12 mouse cellular contexts compared by ENCODE assay signal in the genomic region with DNA sequence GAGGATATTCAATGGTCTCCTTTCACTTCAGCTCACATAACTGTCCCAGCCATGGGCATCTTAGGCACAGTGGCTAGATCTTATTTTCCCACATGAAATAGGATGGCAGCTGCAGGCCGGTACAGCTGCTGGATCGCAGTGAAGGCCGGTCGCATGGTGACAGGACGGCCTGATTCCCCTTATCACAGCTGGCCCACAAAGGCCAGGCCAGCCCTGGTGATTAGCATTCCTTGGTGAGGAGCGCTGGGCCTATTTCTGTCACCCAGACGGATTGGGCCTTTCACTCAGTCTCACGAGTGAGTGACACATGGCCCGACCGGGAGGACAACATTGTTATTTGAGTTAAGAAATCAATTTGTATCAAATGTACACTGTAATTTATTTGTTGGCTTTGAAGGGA.
DNase-seq lines count a peak whose midpoint lies in the region; ATAC-seq lines count a peak whose summit lies in the region.
"Had no signal": no experiment of that assay in that cellular context is flagged by ENCODE, and none has a peak within 500 bp of the region (broad histone marks: within the 10 kb centered on the region; RNA-seq: fewer than 3 reads in every experiment).

No protein-coding gene starts in this region.

- no peak for DNase-seq in forebrain, embryonic 11.5 days (ENCODE audit: low spot score)
- DNase-seq in neural tube, embryonic 11.5 days (ENCODE audit: low spot score) = peak; percentile 20
- no peak for DNase-seq in neural tube, embryonic 10.5 days (ENCODE audit: extremely low spot score, low spot score)
- DNase-seq in thymus, postnatal 0 days (ENCODE audit: low spot score) = no peak
- no peak for DNase-seq in right cerebral cortex, adult 18-20 months
- DNase-seq in spleen, adult 12 weeks (ENCODE audit: low spot score) = no peak
- DNase-seq: cerebellum, adult 8-10 months; lung, postnatal 14 days had no signal

- H3K9ac ChIP-seq in forebrain, embryonic 12.5 days = no peak overlapping the region
- H3K9ac ChIP-seq in forebrain, embryonic 11.5 days (ENCODE audit: low read length) = no peak overlapping the region
- no peak overlapping the region for H3K9ac ChIP-seq in neural tube, embryonic 11.5 days (ENCODE audit: low read length)
- H3K9ac ChIP-seq in hindbrain, embryonic 13.5 days = no peak overlapping the region
- H3K9ac ChIP-seq: embryonic facial prominence, embryonic 12.5 days; liver, embryonic 12.5 days had no signal

- H3K27me3 ChIP-seq in forebrain, embryonic 12.5 days = no peaks in the 10 kb centered on the region
- no peaks in the 10 kb centered on the region for H3K27me3 ChIP-seq in forebrain, embryonic 11.5 days (ENCODE audit: control insufficient read depth, insufficient read depth, low read length)
- H3K27me3 ChIP-seq in neural tube, embryonic 11.5 days (ENCODE audit: control insufficient read depth, insufficient read depth, low read length) = no peaks in the 10 kb centered on the region
- no peaks in the 10 kb centered on the region for H3K27me3 ChIP-seq in hindbrain, embryonic 13.5 days
- H3K27me3 ChIP-seq: embryonic facial prominence, embryonic 12.5 days; liver, embryonic 12.5 days had no signal

- H3K36me3 ChIP-seq in forebrain, embryonic 12.5 days (replicated peaks) = no peaks in the 10 kb centered on the region
- H3K36me3 ChIP-seq in forebrain, embryonic 11.5 days (ENCODE audit: control insufficient read depth, insufficient read depth, low read length) = no peaks in the 10 kb centered on the region
- H3K36me3 ChIP-seq in neural tube, embryonic 11.5 days (ENCODE audit: control insufficient read depth, insufficient read depth, low read length) = no peaks in the 10 kb centered on the region
- H3K36me3 ChIP-seq in hindbrain, embryonic 13.5 days = no peaks in the 10 kb centered on the region
- H3K36me3 ChIP-seq: embryonic facial prominence, embryonic 12.5 days; liver, embryonic 12.5 days had no signal

- ATAC-seq in forebrain, embryonic 12.5 days (ENCODE audit: low FRiP score) = peak; percentile 39; the same call in 1 of the 2 replicates
- ATAC-seq in forebrain, embryonic 11.5 days (replicated peaks; ENCODE audit: low FRiP score) = no peak
- ATAC-seq in neural tube, embryonic 11.5 days (ENCODE audit: insufficient read depth, low FRiP score, low TSS enrichment) = no peak
- 0 out of 2 replicates have a peak, but pooled peaks have one; percentile 28 for ATAC-seq in hindbrain, embryonic 13.5 days (ENCODE audit: low FRiP score)
- ATAC-seq: liver, embryonic 12.5 days had no signal

- no peak overlapping the region for H3K4me2 ChIP-seq in forebrain, embryonic 12.5 days
- no peak overlapping the region for H3K4me2 ChIP-seq in forebrain, embryonic 11.5 days (ENCODE audit: low read depth, low read length, severe bottlenecking)
- no peak overlapping the region for H3K4me2 ChIP-seq in neural tube, embryonic 11.5 days (ENCODE audit: low read depth)
- no peak overlapping the region for H3K4me2 ChIP-seq in hindbrain, embryonic 13.5 days
- H3K4me2 ChIP-seq: embryonic facial prominence, embryonic 12.5 days; liver, embryonic 12.5 days had no signal

- H3K4me1 ChIP-seq in forebrain, embryonic 12.5 days = peaks cover 3% of the 10 kb centered on the region; the same call in 1 of the 2 replicates
- H3K4me1 ChIP-seq in forebrain, embryonic 11.5 days (replicated peaks; ENCODE audit: control insufficient read depth, insufficient read depth, low read length) = no peaks in the 10 kb centered on the region
- H3K4me1 ChIP-seq in neural tube, embryonic 11.5 days (ENCODE audit: control insufficient read depth, insufficient read depth, low read length) = no peaks in the 10 kb centered on the region
- H3K4me1 ChIP-seq in hindbrain, embryonic 13.5 days (replicated peaks) = peaks cover 13% of the 10 kb centered on the region; the same call in 1 of the 2 replicates
- H3K4me1 ChIP-seq: embryonic facial prominence, embryonic 12.5 days; liver, embryonic 12.5 days had no signal

- no peak overlapping the region for H3K4me3 ChIP-seq in forebrain, embryonic 12.5 days (replicated peaks)
- H3K4me3 ChIP-seq in forebrain, embryonic 11.5 days (ENCODE audit: low read depth, low read length) = no peak overlapping the region
- H3K4me3 ChIP-seq in neural tube, embryonic 11.5 days (ENCODE audit: low read depth, low read length) = no peak overlapping the region
- no peak overlapping the region for H3K4me3 ChIP-seq in hindbrain, embryonic 13.5 days
- H3K4me3 ChIP-seq: embryonic facial prominence, embryonic 12.5 days; liver, embryonic 12.5 days had no signal

- no peaks in the 10 kb centered on the region for H3K9me3 ChIP-seq in forebrain, embryonic 12.5 days
- H3K9me3 ChIP-seq in forebrain, embryonic 11.5 days (ENCODE audit: control insufficient read depth, low read length) = no peaks in the 10 kb centered on the region
- H3K9me3 ChIP-seq in neural tube, embryonic 11.5 days (ENCODE audit: control insufficient read depth, low read length) = no peaks in the 10 kb centered on the region
- H3K9me3 ChIP-seq in hindbrain, embryonic 13.5 days = no peaks in the 10 kb centered on the region
- H3K9me3 ChIP-seq: embryonic facial prominence, embryonic 12.5 days; liver, embryonic 12.5 days had no signal

- H3K27ac ChIP-seq in forebrain, embryonic 12.5 days = no peak overlapping the region
- H3K27ac ChIP-seq in forebrain, embryonic 11.5 days (ENCODE audit: low read depth, low read length) = no peak overlapping the region
- no peak overlapping the region for H3K27ac ChIP-seq in neural tube, embryonic 11.5 days (ENCODE audit: low read depth, low read length)
- H3K27ac ChIP-seq in hindbrain, embryonic 13.5 days = no peak overlapping the region
- H3K27ac ChIP-seq: embryonic facial prominence, embryonic 12.5 days; liver, embryonic 12.5 days had no signal

- 56% methylated on average over 10 of the region's 10 CpGs for WGBS in forebrain, embryonic 12.5 days
- WGBS in forebrain, embryonic 11.5 days = 56% methylated on average over 10 of the region's 10 CpGs
- 57% methylated on average over 10 of the region's 10 CpGs for WGBS in neural tube, embryonic 11.5 days
- WGBS in hindbrain, embryonic 13.5 days = 36% methylated on average over 10 of the region's 10 CpGs

Comparison
In these comparisons a context has a peak if more than half of its experiments do, and no peak if none do; other contexts are left out.
1. ATAC-seq: peak in forebrain, embryonic 12.5 days (single experiment) and hindbrain, embryonic 13.5 days (single experiment); none in forebrain, embryonic 11.5 days (single experiment) and neural tube, embryonic 11.5 days (single experiment).